Mouse (Mus musculus) adrenal gland, postnatal 10 days (tissue): Measurements from ENCODE around the gene Esyt2. TPM values are rescaled to one million over a fixed set of nuclear protein-coding genes. Genes with fewer than 3 reads are reported as not detected.

Experiments used
- microRNA-seq: library from miRNA; unstranded; fragments of <30 nt; microRNA quantifications from one replicate; pipeline ENCODE4 v1.2.0, GENCODE M21; 2021
- total RNA-seq, 2 experiments: library from RNA; stranded (reverse); gene quantifications; 2 replicates each; pipeline ENCODE4 v1.2.3; 2021

Esyt2 gene
- total RNA-seq, 2 experiments from 2014 or later, result 42.2 to 46.8 TPM

Small RNA genes within 50 kb of the gene (microRNA-seq; reads per million reads assigned to microRNA genes)
- gene Gm23190, result not detected

Other genes with a start within 250 kb of the Esyt2 start
- 10 to 100 TPM; 33.8 to 49.5 TPM for gene Zfp386, start 233.5 kb upstream of the Esyt2 start, total RNA-seq
- gene Vipr2, start 203.5 kb upstream of the Esyt2 start, total RNA-seq, result under 1 TPM; 0.67 to 0.78 TPM
- 10 to 100 TPM; 11.8 to 12.1 TPM for gene Wdr60, start 18.2 kb upstream of the Esyt2 start, total RNA-seq
- gene Gm11027, start 5.8 kb upstream of the Esyt2 start, total RNA-seq, result not detected
- gene Ncapg2, start 124.2 kb downstream of the Esyt2 start, total RNA-seq, result 10 to 100 TPM; 22.1 to 23.0 TPM
- 10 to 100 TPM; 13.1 to 17.2 TPM for gene Ptprn2, start 204.5 kb downstream of the Esyt2 start, total RNA-seq